Mouse (Mus musculus): ENCODE data around the gene Pole4. TPM values are rescaled to one million over a fixed set of nuclear protein-coding genes. Genes with fewer than 3 reads are reported as not detected.
"Not testable (repeated sequence)": the region's sequence is repeated elsewhere in the genome, so short reads cannot be mapped to it uniquely, and the experiment has no call there.

The Pole4 gene
- total RNA-seq, 2 experiments from 2014 or later: 35.4 to 42.4 TPM

DNA sequence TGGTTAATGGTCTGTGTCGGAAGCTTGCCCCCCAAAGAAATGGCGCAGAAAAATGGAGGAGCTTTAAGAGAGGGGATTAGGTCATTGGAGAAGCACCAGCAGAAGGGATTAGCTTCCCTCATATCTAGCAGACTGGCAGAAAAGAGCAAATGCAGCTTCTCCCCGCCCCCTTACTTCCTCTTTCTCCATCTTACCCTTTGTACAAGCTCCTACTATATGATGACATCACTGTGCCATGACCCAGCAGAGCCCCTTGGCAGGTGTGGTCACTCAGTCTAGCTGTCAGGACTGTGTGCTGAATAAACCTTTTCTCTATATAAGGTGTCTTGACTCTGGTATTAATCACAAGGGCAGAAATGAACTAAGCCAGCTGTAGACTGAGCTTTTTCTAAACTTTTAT is 10.5 kb upstream of the Pole4 start:
- no peak for DNase-seq (ENCODE audit: low spot score in 2 of 2)

DNA sequence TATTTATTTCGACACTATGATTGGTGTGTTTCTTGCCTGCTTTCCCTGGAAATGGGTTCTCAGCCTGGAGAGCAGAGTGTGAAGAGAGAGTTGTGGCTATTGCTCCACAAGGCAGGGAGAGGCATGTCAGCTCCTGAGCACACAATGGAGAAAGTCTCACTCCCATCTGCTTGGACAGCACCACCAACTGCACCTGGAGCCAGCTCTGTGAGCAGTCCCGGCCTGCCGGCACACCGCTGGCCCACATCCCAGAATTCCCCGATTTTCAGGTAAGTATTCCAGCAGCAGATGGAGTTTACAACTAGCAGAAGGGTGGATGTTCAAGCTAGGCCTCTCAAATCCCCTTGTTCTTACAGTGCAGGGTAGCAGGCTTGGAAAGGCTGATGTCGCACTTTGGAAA is 10.1 kb upstream of the Pole4 start:
- DNase-seq (ENCODE audit: low spot score in 2 of 2): no peak

DNA sequence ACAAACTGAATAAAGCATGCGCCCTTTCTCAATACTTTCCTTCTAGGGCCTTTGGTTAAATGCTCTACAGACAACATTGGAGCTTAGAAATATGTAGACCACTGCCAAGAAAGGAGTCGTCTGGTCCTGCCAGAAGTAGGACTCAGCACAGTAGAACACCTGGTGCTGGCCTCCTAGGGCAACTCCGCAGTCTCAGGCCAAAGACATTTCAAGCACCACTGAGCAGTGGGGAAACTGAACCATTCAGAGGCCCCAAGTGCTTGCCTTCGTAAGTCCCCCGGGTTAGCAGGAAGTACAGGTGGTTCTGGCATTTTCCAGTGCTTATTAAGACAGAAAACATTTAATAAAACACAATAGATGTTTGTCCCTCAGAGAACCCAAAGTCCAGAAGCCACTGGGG is 9.7 kb upstream of the Pole4 start:
- no peak for DNase-seq (ENCODE audit: low spot score in 2 of 2)

- peak; percentile 68 to 75 for DNase-seq (ENCODE audit: low spot score in 2 of 2)
These were observed 9.1 kb upstream of the Pole4 start for GRCm38 (mm10) chr6:82714243-82714642.

DNA sequence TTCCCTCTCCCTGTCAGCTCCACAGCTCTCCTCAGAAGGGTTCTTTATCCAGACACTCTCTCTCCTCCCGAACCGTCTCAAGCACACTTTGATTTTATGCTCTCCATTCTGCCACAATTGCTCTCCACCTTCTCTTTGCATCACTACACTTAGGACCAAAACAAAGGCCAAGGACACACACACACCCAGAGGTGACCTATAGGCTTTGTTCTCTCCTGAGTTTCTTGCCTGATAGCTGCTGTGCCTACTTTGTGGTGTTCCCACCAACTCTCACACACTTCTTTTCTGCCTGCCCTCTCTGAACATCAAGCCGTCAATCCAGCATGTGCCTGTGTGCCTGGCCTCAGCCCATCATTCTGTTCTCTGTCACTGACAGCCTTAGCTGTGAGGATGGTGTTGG is 2.6 kb upstream of the Pole4 start:
- no peak for DNase-seq (ENCODE audit: low spot score in 2 of 2)

GRCm38 (mm10) chr6:82707241-82707640 is 2.1 kb upstream of the Pole4 start:
- no peak for DNase-seq (ENCODE audit: low spot score in 2 of 2)

GRCm38 (mm10) chr6:82703710-82704109 is 1.5 kb downstream of the Pole4 start:
- DNase-seq (ENCODE audit: low spot score in 2 of 2): no peak

- DNase-seq (ENCODE audit: low spot score in 2 of 2): peak; percentile 91
These were observed 2.6 kb downstream of the Pole4 start for GRCm38 (mm10) chr6:82702593-82703017.

DNA sequence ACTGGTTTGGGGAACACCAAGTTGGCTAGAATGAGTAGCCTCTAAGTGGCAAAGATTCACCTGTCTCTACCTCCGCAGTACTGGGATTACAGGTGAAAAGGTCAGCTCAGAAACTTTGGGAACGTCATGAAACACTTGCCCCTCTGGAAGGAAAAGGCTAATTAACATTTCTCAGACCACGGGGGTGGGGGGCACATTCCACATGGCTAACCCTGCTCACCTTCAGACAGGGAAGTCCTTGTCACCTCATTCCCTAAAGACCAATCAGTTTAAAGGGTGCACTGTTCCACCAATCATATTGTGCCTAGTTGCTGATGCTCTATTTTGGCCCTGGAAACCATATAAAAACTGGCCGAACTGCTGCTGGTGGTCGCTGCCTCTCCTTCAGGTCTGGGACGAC is 3.9 kb downstream of the Pole4 start:
- no peak for DNase-seq (ENCODE audit: low spot score in 2 of 2)

DNA sequence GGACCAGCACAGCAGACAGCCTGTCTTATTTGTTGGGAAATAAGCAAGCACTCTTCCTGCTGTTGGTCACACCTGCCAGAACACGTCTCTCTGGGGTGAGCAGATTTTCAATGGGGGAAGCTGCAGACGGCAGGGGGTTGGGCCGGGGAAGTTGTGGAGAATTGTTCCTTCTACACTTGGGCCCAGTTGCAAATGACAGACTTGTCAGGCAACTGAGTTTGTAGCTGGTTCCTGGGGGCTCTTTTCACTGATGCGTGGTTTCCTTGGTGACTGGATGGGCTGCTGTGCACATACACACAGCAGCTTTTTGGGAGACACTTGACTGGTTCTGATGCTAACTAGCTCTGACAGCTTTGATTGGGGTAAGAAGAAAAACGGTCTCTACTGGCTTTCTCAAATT is 5.3 kb downstream of the Pole4 start:
- no peak for DNase-seq (ENCODE audit: low spot score in 2 of 2)

GRCm38 (mm10) chr6:82696736-82697135 is 8.4 kb downstream of the Pole4 start:
- DNase-seq (ENCODE audit: low spot score in 2 of 2): no peak

GRCm38 (mm10) chr6:82694668-82695067 is 10.5 kb downstream of the Pole4 start:
- no peak for DNase-seq (ENCODE audit: low spot score in 2 of 2)

DNA sequence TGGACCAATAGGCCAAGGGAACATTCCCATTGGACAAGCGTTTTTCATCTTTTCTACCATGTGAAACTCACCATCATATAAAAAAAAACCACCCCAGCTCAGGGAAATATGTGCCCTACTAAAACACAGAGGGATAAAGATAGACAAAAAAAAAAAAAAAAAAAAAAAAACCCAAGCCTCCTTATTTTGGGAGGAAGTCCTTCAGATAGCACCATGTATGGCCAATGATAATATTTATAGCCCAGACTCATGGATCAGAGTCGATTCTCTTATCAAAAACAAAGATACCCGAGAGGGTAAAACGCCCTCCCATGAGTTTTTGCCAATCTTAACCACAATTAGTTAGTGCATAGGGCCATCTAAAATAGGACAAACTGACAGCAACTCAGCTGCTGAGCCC is 15.7 kb downstream of the Pole4 start:
- DNase-seq (ENCODE audit: low spot score in 2 of 2): no peak

DNA sequence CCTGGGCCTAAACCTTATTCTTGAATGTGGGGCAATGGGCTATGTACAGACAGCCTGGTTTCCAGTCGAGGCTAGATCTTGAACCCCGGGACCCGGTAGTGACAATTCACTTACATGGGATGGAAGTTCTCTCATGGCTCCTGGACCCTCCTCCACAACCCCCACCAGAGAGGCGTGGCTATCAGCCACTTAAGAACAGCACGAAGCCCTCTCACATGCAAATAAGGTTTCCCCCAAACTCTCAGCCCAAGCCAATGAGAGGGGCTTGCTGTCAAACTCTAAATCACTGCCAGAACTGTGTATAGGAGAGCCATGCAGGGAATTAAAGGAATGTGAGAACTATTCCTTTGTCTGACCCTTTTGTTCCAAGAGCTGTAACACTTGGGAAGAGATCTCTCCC is 16.6 kb downstream of the Pole4 start:
- not testable (repeated sequence) for DNase-seq (ENCODE audit: low spot score in 2 of 2)

GRCm38 (mm10) chr6:82684136-82684535 is 21.0 kb downstream of the Pole4 start:
- no peak for DNase-seq (ENCODE audit: low spot score in 2 of 2)

- not testable (repeated sequence) for DNase-seq (ENCODE audit: low spot score in 2 of 2)
These were observed 25.9 kb downstream of the Pole4 start for GRCm38 (mm10) chr6:82679286-82679685.

GRCm38 (mm10) chr6:82677629-82678028 is 27.5 kb downstream of the Pole4 start:
- DNase-seq (ENCODE audit: low spot score in 2 of 2): not testable (repeated sequence)

DNA sequence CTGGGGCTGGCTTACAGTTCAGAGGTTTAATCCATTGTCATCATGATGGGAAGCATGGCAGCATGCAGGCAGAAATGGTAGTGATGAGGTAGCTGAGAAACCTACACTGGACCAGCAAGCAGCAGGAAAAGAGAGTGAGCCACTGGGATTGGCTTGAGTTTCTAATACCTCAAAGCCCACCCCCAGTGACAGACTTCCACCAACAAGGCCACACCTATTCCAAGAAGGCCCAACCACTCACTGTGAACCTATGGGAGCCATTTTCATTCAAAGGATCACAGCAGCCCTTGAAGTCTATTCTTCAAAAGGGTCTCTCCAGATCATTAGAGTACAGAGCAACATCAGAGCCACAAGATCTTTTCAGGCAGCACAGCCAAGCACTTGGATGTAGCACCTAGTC is 38.7 kb downstream of the Pole4 start:
- no peak for DNase-seq (ENCODE audit: low spot score in 2 of 2)

- no peak for DNase-seq (ENCODE audit: low spot score in 2 of 2)
These were observed 52.0 kb downstream of the Pole4 start for GRCm38 (mm10) chr6:82653169-82653525.

- peak; percentile 95 to 97 for DNase-seq (ENCODE audit: low spot score in 2 of 2)
These were observed 52.5 kb downstream of the Pole4 start for GRCm38 (mm10) chr6:82652521-82653168.

- no peak for DNase-seq (ENCODE audit: low spot score in 2 of 2)
These were observed 56.1 kb downstream of the Pole4 start for GRCm38 (mm10) chr6:82649096-82649495.

- DNase-seq (ENCODE audit: low spot score in 2 of 2): no peak
These were observed 57.1 kb downstream of the Pole4 start for GRCm38 (mm10) chr6:82647940-82648655.

DNA sequence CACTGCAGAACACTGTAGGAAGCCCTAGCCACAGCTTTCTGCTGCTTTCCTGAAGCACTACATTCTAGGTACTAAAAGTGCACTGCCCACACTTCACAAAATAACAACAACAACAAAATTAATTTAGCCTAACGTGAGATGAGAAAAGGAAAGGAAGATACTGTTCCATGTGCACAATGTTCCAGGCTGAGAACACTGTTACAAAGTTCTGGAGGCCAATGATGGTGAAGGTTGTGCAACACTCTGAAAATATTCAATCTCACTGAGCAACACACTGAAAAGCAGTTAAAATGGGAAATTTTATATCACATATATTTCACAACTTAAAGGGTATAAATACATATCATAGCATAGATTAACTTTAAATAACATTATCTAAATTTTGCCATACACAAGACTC is 58.2 kb downstream of the Pole4 start:
- DNase-seq (ENCODE audit: low spot score in 2 of 2): no peak

All from adrenal gland, adult 18-20 months (tissue).